Mouse (Mus musculus) midbrain, embryonic 12.5 days (tissue): ENCODE measurements around the gene Pla2g2f. TPM values are rescaled to one million over a fixed set of nuclear protein-coding genes. Genes with fewer than 3 reads are reported as not detected.

Experiments
- ATAC-seq: fragments of 200-750 bp; cut with Nextera tagmentation; 2 replicates; pipeline ENCODE4 v1.8.0; 2017; ENCODE audit warnings: low read depth, moderate TSS enrichment, moderate library complexity; ENCODE audit not compliant: low FRiP score
- H3K27ac ChIP-seq: fragments of 300-500 bp; sonication (generic); replicated peaks from 2 replicates; pipeline ENCODE4 v1.5.1; 2016; ENCODE audit warnings: mild to moderate bottlenecking
- H3K27me3 ChIP-seq: fragments of 300-500 bp; sonication (generic); 2 replicates; pipeline ENCODE4 v1.6.1; 2016; ENCODE audit warnings: mild to moderate bottlenecking
- H3K36me3 ChIP-seq: fragments of 300-500 bp; sonication (generic); 2 replicates; pipeline ENCODE4 v1.6.1; 2016
- H3K4me1 ChIP-seq: fragments of 300-500 bp; sonication (generic); 2 replicates; pipeline ENCODE4 v1.6.1; 2016
- H3K4me2 ChIP-seq: fragments of 300-500 bp; sonication (generic); replicated peaks from 2 replicates; pipeline ENCODE4 v1.6.1; 2016; ENCODE audit warnings: mild to moderate bottlenecking, moderate library complexity
- H3K4me3 ChIP-seq: fragments of 300-500 bp; sonication (generic); 2 replicates; pipeline ENCODE4 v1.5.1; 2016; ENCODE audit warnings: mild to moderate bottlenecking
- H3K9ac ChIP-seq: fragments of 300-500 bp; sonication (generic); replicated peaks from 2 replicates; pipeline ENCODE4 v1.6.1; 2016; ENCODE audit warnings: mild to moderate bottlenecking, moderate library complexity
- H3K9me3 ChIP-seq: fragments of 300-500 bp; sonication (generic); 2 replicates; pipeline ENCODE4 v1.6.1; 2016; ENCODE audit warnings: mild to moderate bottlenecking
- WGBS: fragments of 180-500 bp; shearing (Covaris S2); methylation state at CpG from one replicate; pipeline ENCODE4 v1.1.7; 2016; 5-methylcytosine and 5-hydroxymethylcytosine counted together
- polyA plus RNA-seq: library from polyadenylated mRNA; unstranded; fragments of >200 nt; fragmentation: Nextera tagmentation; extraction: Ambion mirVana; gene quantifications from 2 replicates; pipeline ENCODE4 v1.2.1, GENCODE M21; 2016

Gene Pla2g2f
- polyA plus RNA-seq, 1 experiment from 2014 or later, result 0.11 TPM

- H3K4me2 ChIP-seq, result no peak overlapping the region
- H3K4me3 ChIP-seq, result no peak overlapping the region
- no peak overlapping the region for H3K27ac ChIP-seq
- ATAC-seq, result no peak
- 78% methylated on average over 6 of the region's 6 CpGs for WGBS
- no peak overlapping the region for H3K9ac ChIP-seq
- no peaks in the 10 kb centered on the region for H3K9me3 ChIP-seq
- H3K27me3 ChIP-seq, result no peaks in the 10 kb centered on the region
- no peaks in the 10 kb centered on the region for H3K4me1 ChIP-seq
- no peaks in the 10 kb centered on the region for H3K36me3 ChIP-seq
Observed at GRCm38 (mm10) chr4:138791452-138791851, 34.0 kb upstream of the Pla2g2f start.

GRCm38 (mm10) chr4:138788381-138788780, 31.0 kb upstream of the Pla2g2f start:
- H3K27ac ChIP-seq, result no peak overlapping the region
- no peaks in the 10 kb centered on the region for H3K4me1 ChIP-seq
- H3K36me3 ChIP-seq, result no peaks in the 10 kb centered on the region
- no peak overlapping the region for H3K4me2 ChIP-seq
- 80% methylated on average over 4 of the region's 4 CpGs for WGBS
- no peak for ATAC-seq
- no peaks in the 10 kb centered on the region for H3K27me3 ChIP-seq
- no peaks in the 10 kb centered on the region for H3K9me3 ChIP-seq
- H3K9ac ChIP-seq, result no peak overlapping the region
- H3K4me3 ChIP-seq, result no peak overlapping the region

GRCm38 (mm10) chr4:138786141-138786540, 28.7 kb upstream of the Pla2g2f start:
- no peaks in the 10 kb centered on the region for H3K36me3 ChIP-seq
- H3K4me1 ChIP-seq, result no peaks in the 10 kb centered on the region
- WGBS, result 71% methylated on average over 4 of the region's 4 CpGs
- no peaks in the 10 kb centered on the region for H3K9me3 ChIP-seq
- no peak overlapping the region for H3K4me3 ChIP-seq
- H3K9ac ChIP-seq, result no peak overlapping the region
- no peak overlapping the region for H3K4me2 ChIP-seq
- H3K27ac ChIP-seq, result no peak overlapping the region
- H3K27me3 ChIP-seq, result no peaks in the 10 kb centered on the region
- ATAC-seq, result no peak

GRCm38 (mm10) chr4:138785721-138786120, 28.3 kb upstream of the Pla2g2f start:
- WGBS, result 73% methylated on average over 4 of the region's 4 CpGs
- no peak for ATAC-seq
- Histone ChIP-seq H3K9ac (no peak overlapping the region), H3K27ac (no peak overlapping the region), H3K9me3 (no peaks in the 10 kb centered on the region), H3K4me1 (no peaks in the 10 kb centered on the region), H3K4me3 (no peak overlapping the region), H3K36me3 (no peaks in the 10 kb centered on the region), H3K27me3 (no peaks in the 10 kb centered on the region), H3K4me2 (no peak overlapping the region)

- no peaks in the 10 kb centered on the region for H3K9me3 ChIP-seq
- no peak overlapping the region for H3K4me2 ChIP-seq
- H3K36me3 ChIP-seq, result no peaks in the 10 kb centered on the region
- H3K4me3 ChIP-seq, result no peak overlapping the region
- H3K4me1 ChIP-seq, result peaks cover 9% of the 10 kb centered on the region; the same call in 1 of the 2 replicates
- H3K9ac ChIP-seq, result no peak overlapping the region
- no peak for ATAC-seq
- WGBS, result 85% methylated on average over 6 of the region's 6 CpGs
- H3K27ac ChIP-seq, result no peak overlapping the region
- no peaks in the 10 kb centered on the region for H3K27me3 ChIP-seq
Observed at GRCm38 (mm10) chr4:138782098-138782497, 24.7 kb upstream of the Pla2g2f start.

GRCm38 (mm10) chr4:138780300-138780699, 22.9 kb upstream of the Pla2g2f start:
- Histone ChIP-seq H3K27me3 (no peaks in the 10 kb centered on the region), H3K4me2 (no peak overlapping the region), H3K4me3 (no peak overlapping the region), H3K27ac (no peak overlapping the region), H3K4me1 (peaks cover 9% of the 10 kb centered on the region; the same call in 1 of the 2 replicates), H3K36me3 (no peaks in the 10 kb centered on the region), H3K9me3 (no peaks in the 10 kb centered on the region), H3K9ac (no peak overlapping the region)
- ATAC-seq, result no peak
- WGBS, result 92% methylated on average over 5 of the region's 5 CpGs

GRCm38 (mm10) chr4:138777417-138778407, 20.3 kb upstream of the Pla2g2f start:
- no peak overlapping the region for H3K4me3 ChIP-seq
- H3K4me2 ChIP-seq, result no peak overlapping the region
- no peaks in the 10 kb centered on the region for H3K9me3 ChIP-seq
- H3K36me3 ChIP-seq, result no peaks in the 10 kb centered on the region
- 52% methylated on average over 20 of the region's 20 CpGs for WGBS
- H3K9ac ChIP-seq, result no peak overlapping the region
- peaks cover 9% of the 10 kb centered on the region; the same call in 1 of the 2 replicates for H3K4me1 ChIP-seq
- peak overlapping the region; percentile 35; the same call in 1 of the 2 replicates for H3K27ac ChIP-seq
- no peak for ATAC-seq
- no peaks in the 10 kb centered on the region for H3K27me3 ChIP-seq

GRCm38 (mm10) chr4:138775435-138775834, 18.0 kb upstream of the Pla2g2f start, which contains the start of gene Pla2g2d:
TSS of gene Pla2g2d (plus strand) at chr4:138775735.
- Histone ChIP-seq H3K4me3 (no peak within 1 kb of the TSS), H3K27ac (no peak within 1 kb of the TSS), H3K4me2 (no peak within 1 kb of the TSS), H3K4me1 (peaks cover 9% of the 10 kb centered on the region; the same call in 1 of the 2 replicates), H3K9ac (no peak within 1 kb of the TSS), H3K36me3 (no peaks in the 10 kb centered on the region), H3K9me3 (no peaks in the 10 kb centered on the region), H3K27me3 (no peaks in the 10 kb centered on the region)
- no peak for ATAC-seq
- WGBS, result 83% methylated on average over 6 of the region's 6 CpGs

GRCm38 (mm10) chr4:138772386-138772785, 15.0 kb upstream of the Pla2g2f start:
- 81% methylated on average over 5 of the region's 5 CpGs for WGBS
- Histone ChIP-seq H3K27ac (no peak overlapping the region), H3K36me3 (no peaks in the 10 kb centered on the region), H3K27me3 (no peaks in the 10 kb centered on the region), H3K9ac (no peak overlapping the region), H3K4me1 (peaks cover under 1% of the 10 kb centered on the region; the same call in 1 of the 2 replicates), H3K4me2 (no peak overlapping the region), H3K4me3 (no peak overlapping the region), H3K9me3 (no peaks in the 10 kb centered on the region)
- ATAC-seq, result no peak

- WGBS, result 86% methylated on average over 10 of the region's 10 CpGs
- Histone ChIP-seq H3K27ac (no peak overlapping the region), H3K4me3 (no peak overlapping the region), H3K4me1 (no peaks in the 10 kb centered on the region), H3K9ac (no peak overlapping the region), H3K27me3 (no peaks in the 10 kb centered on the region), H3K4me2 (no peak overlapping the region), H3K36me3 (no peaks in the 10 kb centered on the region), H3K9me3 (no peaks in the 10 kb centered on the region)
- ATAC-seq, result no peak
Observed at GRCm38 (mm10) chr4:138771970-138772369, 14.5 kb upstream of the Pla2g2f start.

- 87% methylated on average over 9 of the region's 9 CpGs for WGBS
- no peaks in the 10 kb centered on the region for H3K27me3 ChIP-seq
- H3K4me3 ChIP-seq, result no peak overlapping the region
- no peak overlapping the region for H3K27ac ChIP-seq
- ATAC-seq, result no peak
- H3K4me2 ChIP-seq, result no peak overlapping the region
- H3K4me1 ChIP-seq, result no peaks in the 10 kb centered on the region; the same call in 1 of the 2 replicates
- H3K9ac ChIP-seq, result no peak overlapping the region
- no peaks in the 10 kb centered on the region for H3K36me3 ChIP-seq
- H3K9me3 ChIP-seq, result no peaks in the 10 kb centered on the region
Observed at GRCm38 (mm10) chr4:138762266-138762665, 4.8 kb upstream of the Pla2g2f start.

GRCm38 (mm10) chr4:138755983-138756382, 1.4 kb downstream of the Pla2g2f start:
- H3K27ac ChIP-seq, result no peak overlapping the region
- no peaks in the 10 kb centered on the region for H3K27me3 ChIP-seq
- no peak overlapping the region for H3K4me3 ChIP-seq
- WGBS, result 85% methylated on average over 11 of the region's 11 CpGs
- no peak for ATAC-seq
- H3K4me1 ChIP-seq, result no peaks in the 10 kb centered on the region; the same call in 1 of the 2 replicates
- no peaks in the 10 kb centered on the region for H3K36me3 ChIP-seq
- H3K9ac ChIP-seq, result no peak overlapping the region
- H3K4me2 ChIP-seq, result no peak overlapping the region
- no peaks in the 10 kb centered on the region for H3K9me3 ChIP-seq
